Mouse (Mus musculus): Measurements from ENCODE around the gene Colgalt2. TPM values are rescaled to one million over a fixed set of nuclear protein-coding genes. Genes with fewer than 3 reads are reported as not detected.

The Colgalt2 gene
- polyA plus RNA-seq (2017; shearing (Covaris generic)): not detected

DNA sequence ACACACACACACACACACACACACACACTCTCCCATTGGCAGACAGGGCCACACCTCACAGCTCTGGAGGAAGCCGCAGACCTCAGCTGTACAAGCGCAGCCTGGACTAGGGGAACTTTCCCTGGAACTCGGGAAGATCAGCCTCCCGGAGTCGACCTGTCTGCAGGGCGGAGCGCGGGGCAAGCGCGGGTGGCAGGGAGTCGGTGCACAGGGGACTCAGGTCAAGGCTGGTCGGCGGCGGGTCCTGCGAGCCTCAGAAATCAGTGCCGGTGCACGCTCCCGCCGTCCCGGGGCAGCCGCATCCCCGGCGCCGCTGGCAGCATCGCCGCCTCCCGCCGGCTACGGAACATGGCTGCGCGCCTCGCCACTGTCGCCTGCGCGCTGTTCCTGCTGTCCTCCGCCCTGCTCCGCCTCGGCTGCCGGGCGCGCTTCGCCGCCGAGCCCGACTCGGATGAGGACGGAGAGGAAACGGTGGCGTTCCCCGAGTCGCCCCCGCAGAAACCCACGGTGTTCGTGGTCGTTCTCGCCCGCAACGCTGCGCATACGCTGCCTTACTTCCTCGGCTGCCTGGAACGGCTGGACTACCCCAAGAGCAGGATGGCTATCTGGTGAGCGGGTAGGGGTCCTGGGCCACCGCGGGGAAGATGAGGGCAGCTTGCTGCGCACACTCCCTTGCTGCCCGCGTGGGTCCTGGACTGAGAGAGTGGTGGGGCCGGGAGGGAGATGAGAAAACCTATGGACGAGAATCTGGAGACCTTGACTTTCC, at the start of gene Colgalt2:
Gene Colgalt2, plus strand, starts transcription at position 41 of the 766 bp plus-strand sequence.

DNA sequence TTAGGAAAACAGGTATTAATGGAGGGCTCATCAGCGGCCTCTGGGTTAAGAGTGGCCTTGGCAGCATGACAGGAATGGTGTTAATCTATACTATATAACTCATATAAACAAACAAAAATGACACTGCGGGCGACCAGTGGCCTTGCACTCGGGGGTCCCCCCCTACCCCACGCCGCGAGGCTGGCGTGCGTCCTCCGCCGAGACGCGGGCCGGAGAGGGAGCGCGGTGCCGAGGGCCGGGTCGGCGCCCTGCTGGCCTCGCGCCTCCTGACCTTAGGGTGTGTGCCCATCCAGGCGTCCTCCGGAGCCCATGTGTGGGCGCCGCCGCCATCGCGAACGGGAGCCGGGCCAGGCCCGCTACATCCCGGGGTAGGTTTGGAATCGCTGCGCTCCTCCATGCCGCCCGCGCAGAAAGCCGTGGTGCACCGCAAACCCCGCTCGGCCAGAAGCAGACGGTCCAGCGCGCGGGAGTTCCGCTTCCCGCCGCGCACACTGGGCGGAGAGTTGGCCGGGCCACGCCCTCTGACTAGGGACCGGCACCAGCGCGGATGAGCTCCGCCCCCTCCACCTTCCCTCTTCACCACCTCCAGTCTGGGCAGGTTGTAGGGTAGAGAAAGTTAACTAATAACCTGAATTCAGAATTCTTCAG, 13.3 kb upstream of the Colgalt2 start, which contains the start of gene Tsen15:
Gene Tsen15, minus strand, starts transcription at position 501 of the 648 bp plus-strand sequence.

Other genes starting within 250 kb of the Colgalt2 start
- gene Tsen15, start 13.1 kb upstream of the Colgalt2 start, polyA plus RNA-seq (2017; shearing (Covaris generic)): 31.2 TPM